Mouse (Mus musculus): Measurements from ENCODE around the gene Syt2. TPM values are rescaled to one million over a fixed set of nuclear protein-coding genes. Genes with fewer than 3 reads are reported as not detected.

Gene Syt2
- polyA plus RNA-seq, 1 experiment from 2014 or later = 0.58 TPM

GRCm38 (mm10) chr1:134749889-134750288 lies 103.4 kb downstream of the Syt2 start:
- H3K27ac ChIP-seq = no peak overlapping the region
- no peak overlapping the region for H3K9ac ChIP-seq (ENCODE audit: low read depth, low read length)
- no peak overlapping the region for H3K4me2 ChIP-seq (ENCODE audit: low read length)
- TF ChIP-seq CTCF (IDR thresholded peaks at IDR 0.05; ENCODE audit: low read depth) = no peak
- H3K4me1 ChIP-seq (replicated peaks; ENCODE audit: insufficient read depth, low read length) = peaks cover 12% of the 10 kb centered on the region
- no peaks in the 10 kb centered on the region for H3K9me3 ChIP-seq (replicated peaks; ENCODE audit: low read length)
- H3K36me3 ChIP-seq (ENCODE audit: insufficient read depth, low read length) = no peaks in the 10 kb centered on the region
- no peak overlapping the region for H3K4me3 ChIP-seq (replicated peaks; ENCODE audit: low read depth, low read length)
- DNase-seq (ENCODE audit: low spot score) (no peak), ATAC-seq (replicated peaks; ENCODE audit: low FRiP score, low read depth) (no peak)
- H3K27me3 ChIP-seq (ENCODE audit: insufficient read depth, low read length) = no peaks in the 10 kb centered on the region
- 75% methylated on average over 7 of the region's 7 CpGs for WGBS

GRCm38 (mm10) chr1:134752447-134752846 lies 106.0 kb downstream of the Syt2 start:
- no peak overlapping the region for H3K4me3 ChIP-seq (replicated peaks; ENCODE audit: low read depth, low read length)
- H3K27ac ChIP-seq = no peak overlapping the region
- no peaks in the 10 kb centered on the region for H3K9me3 ChIP-seq (replicated peaks; ENCODE audit: low read length)
- DNase-seq (ENCODE audit: low spot score) (no peak), ATAC-seq (replicated peaks; ENCODE audit: low FRiP score, low read depth) (no peak)
- TF ChIP-seq CTCF (IDR thresholded peaks at IDR 0.05; ENCODE audit: low read depth) = no peak
- no peak overlapping the region for H3K9ac ChIP-seq (ENCODE audit: low read depth, low read length)
- no peaks in the 10 kb centered on the region for H3K27me3 ChIP-seq (ENCODE audit: insufficient read depth, low read length)
- WGBS = 77% methylated on average over 5 of the region's 5 CpGs
- H3K36me3 ChIP-seq (ENCODE audit: insufficient read depth, low read length) = no peaks in the 10 kb centered on the region
- no peak overlapping the region for H3K4me2 ChIP-seq (ENCODE audit: low read length)
- H3K4me1 ChIP-seq (replicated peaks; ENCODE audit: insufficient read depth, low read length) = peaks cover 30% of the 10 kb centered on the region

GRCm38 (mm10) chr1:134753751-134754630 lies 107.5 kb downstream of the Syt2 start:
- peak; percentile 45 for ATAC-seq (replicated peaks; ENCODE audit: low FRiP score, low read depth)

GRCm38 (mm10) chr1:134754818-134755217 lies 108.3 kb downstream of the Syt2 start:
- Histone ChIP-seq H3K4me2 (ENCODE audit: low read length) (no peak overlapping the region), H3K27ac (no peak overlapping the region), H3K27me3 (ENCODE audit: insufficient read depth, low read length) (no peaks in the 10 kb centered on the region), H3K9ac (ENCODE audit: low read depth, low read length) (no peak overlapping the region), H3K4me3 (replicated peaks; ENCODE audit: low read depth, low read length) (no peak overlapping the region), H3K36me3 (ENCODE audit: insufficient read depth, low read length) (no peaks in the 10 kb centered on the region), H3K4me1 (replicated peaks; ENCODE audit: insufficient read depth, low read length) (peaks cover 30% of the 10 kb centered on the region), H3K9me3 (replicated peaks; ENCODE audit: low read length) (no peaks in the 10 kb centered on the region)
- DNase-seq (ENCODE audit: low spot score) (no peak), ATAC-seq (replicated peaks; ENCODE audit: low FRiP score, low read depth) (no peak)
- no peak for TF ChIP-seq CTCF (IDR thresholded peaks at IDR 0.05; ENCODE audit: low read depth)
- WGBS = 53% methylated on average over 10 of the region's 10 CpGs

More at GRCm38 (mm10) chr1:134753751-134754630, 107.5 kb downstream of the Syt2 start:
- 0 out of 2 replicates have a peak, but pooled peaks have one; percentile 17 for TF ChIP-seq CTCF (IDR thresholded peaks at IDR 0.05; ENCODE audit: low read depth)
- Histone ChIP-seq H3K9ac (ENCODE audit: low read depth, low read length) (no peak overlapping the region), H3K27me3 (ENCODE audit: insufficient read depth, low read length) (no peaks in the 10 kb centered on the region), H3K9me3 (replicated peaks; ENCODE audit: low read length) (no peaks in the 10 kb centered on the region), H3K4me1 (replicated peaks; ENCODE audit: insufficient read depth, low read length) (peaks cover 30% of the 10 kb centered on the region), H3K36me3 (ENCODE audit: insufficient read depth, low read length) (no peaks in the 10 kb centered on the region), H3K4me3 (replicated peaks; ENCODE audit: low read depth, low read length) (no peak overlapping the region), H3K27ac (peak overlapping the region; percentile 79), H3K4me2 (ENCODE audit: low read length) (no peak overlapping the region)
- 35% methylated on average over 13 of the region's 13 CpGs for WGBS
- peak; percentile 87 for DNase-seq (ENCODE audit: low spot score)

GRCm38 (mm10) chr1:134755548-134756189 lies 109.2 kb downstream of the Syt2 start:
- DNase-seq (ENCODE audit: low spot score) (peak; percentile 30), ATAC-seq (replicated peaks; ENCODE audit: low FRiP score, low read depth) (no peak)
- Histone ChIP-seq H3K4me1 (replicated peaks; ENCODE audit: insufficient read depth, low read length) (peaks cover 30% of the 10 kb centered on the region), H3K4me3 (replicated peaks; ENCODE audit: low read depth, low read length) (no peak overlapping the region), H3K9me3 (replicated peaks; ENCODE audit: low read length) (no peaks in the 10 kb centered on the region), H3K4me2 (ENCODE audit: low read length) (no peak overlapping the region), H3K36me3 (ENCODE audit: insufficient read depth, low read length) (no peaks in the 10 kb centered on the region), H3K27me3 (ENCODE audit: insufficient read depth, low read length) (no peaks in the 10 kb centered on the region), H3K9ac (ENCODE audit: low read depth, low read length) (no peak overlapping the region), H3K27ac (no peak overlapping the region)
- no peak for TF ChIP-seq CTCF (IDR thresholded peaks at IDR 0.05; ENCODE audit: low read depth)
- 32% methylated on average over 13 of the region's 13 CpGs for WGBS

GRCm38 (mm10) chr1:134756190-134756873 lies 109.9 kb downstream of the Syt2 start:
- H3K27ac ChIP-seq = no peak overlapping the region; the same call in 1 of the 2 replicates
- TF ChIP-seq CTCF (IDR thresholded peaks at IDR 0.05; ENCODE audit: low read depth) = no peak
- H3K4me2 ChIP-seq (ENCODE audit: low read length) = no peak overlapping the region
- DNase-seq (ENCODE audit: low spot score) (no peak), ATAC-seq (replicated peaks; ENCODE audit: low FRiP score, low read depth) (no peak)
- H3K27me3 ChIP-seq (ENCODE audit: insufficient read depth, low read length) = no peaks in the 10 kb centered on the region
- H3K4me3 ChIP-seq (replicated peaks; ENCODE audit: low read depth, low read length) = no peak overlapping the region
- H3K36me3 ChIP-seq (ENCODE audit: insufficient read depth, low read length) = no peaks in the 10 kb centered on the region
- H3K4me1 ChIP-seq (replicated peaks; ENCODE audit: insufficient read depth, low read length) = peaks cover 30% of the 10 kb centered on the region
- H3K9me3 ChIP-seq (replicated peaks; ENCODE audit: low read length) = no peaks in the 10 kb centered on the region
- WGBS = 49% methylated on average over 10 of the region's 10 CpGs
- H3K9ac ChIP-seq (ENCODE audit: low read depth, low read length) = no peak overlapping the region
